Mouse (Mus musculus): ENCODE measurements at regions not wholly inside any gene's neighbourhood (a gene's known extent, or its start where the extent isn't known, plus 50 kb on each side); places are given as distances from the start of the nearest gene placed in this dataset.
A peak's percentile ranks its signal among the peaks of the same experiment; 100 is the strongest.

- no peaks in the 10 kb centered on the region for H3K4me1 ChIP-seq (ENCODE audit: control insufficient read depth, insufficient read depth, low read length)
- WGBS = 74% methylated on average over 7 of the region's 7 CpGs
- no peaks in the 10 kb centered on the region for H3K79me2 ChIP-seq (ENCODE audit: control insufficient read depth, insufficient read depth, low read length)
- no peak overlapping the region for H3K9ac ChIP-seq (ENCODE audit: low read depth, low read length)
- H3K36me3 ChIP-seq (ENCODE audit: control insufficient read depth, insufficient read depth, low read length) = no peaks in the 10 kb centered on the region
- H3K27me3 ChIP-seq (ENCODE audit: control insufficient read depth, insufficient read depth, low read length) = no peaks in the 10 kb centered on the region
- DNase-seq (ENCODE audit: extremely low read depth, low read depth, low spot score) = no peak
- TF ChIP-seq POLR2A (IDR thresholded peaks at IDR 0.05; ENCODE audit: extremely low read depth, insufficient read depth, low read length) (no peak), CTCF (IDR thresholded peaks at IDR 0.05; ENCODE audit: low read depth, low read length) (no peak)
- H3K27ac ChIP-seq (replicated peaks; ENCODE audit: insufficient read depth, low read depth, low read length) = no peak overlapping the region
- H3K4me3 ChIP-seq (ENCODE audit: insufficient read depth, low read depth, low read length) = no peak overlapping the region
These were observed 126.6 kb downstream of the Vegfa start for GRCm38 (mm10) chr17:45905596-45905995.

GRCm38 (mm10) chr17:45904251-45904650 is 127.9 kb downstream of the Vegfa start:
- no peak for DNase-seq (ENCODE audit: extremely low read depth, low read depth, low spot score)
- no peak overlapping the region for H3K9ac ChIP-seq (ENCODE audit: low read depth, low read length)
- H3K27ac ChIP-seq (replicated peaks; ENCODE audit: insufficient read depth, low read depth, low read length) = no peak overlapping the region
- 86% methylated on average over 4 of the region's 4 CpGs for WGBS
- H3K79me2 ChIP-seq (ENCODE audit: control insufficient read depth, insufficient read depth, low read length) = no peaks in the 10 kb centered on the region
- no peaks in the 10 kb centered on the region for H3K4me1 ChIP-seq (ENCODE audit: control insufficient read depth, insufficient read depth, low read length)
- no peaks in the 10 kb centered on the region for H3K36me3 ChIP-seq (ENCODE audit: control insufficient read depth, insufficient read depth, low read length)
- no peak overlapping the region for H3K4me3 ChIP-seq (ENCODE audit: insufficient read depth, low read depth, low read length)
- no peaks in the 10 kb centered on the region for H3K27me3 ChIP-seq (ENCODE audit: control insufficient read depth, insufficient read depth, low read length)
- TF ChIP-seq CTCF (IDR thresholded peaks at IDR 0.05; ENCODE audit: low read depth, low read length) = no peak
- TF ChIP-seq POLR2A (IDR thresholded peaks at IDR 0.05; ENCODE audit: extremely low read depth, insufficient read depth, low read length) = no peak

- DNase-seq (ENCODE audit: extremely low read depth, low read depth, low spot score) = no peak
- Histone ChIP-seq H3K79me2 (ENCODE audit: control insufficient read depth, insufficient read depth, low read length) (no peaks in the 10 kb centered on the region), H3K36me3 (ENCODE audit: control insufficient read depth, insufficient read depth, low read length) (no peaks in the 10 kb centered on the region), H3K4me1 (ENCODE audit: control insufficient read depth, insufficient read depth, low read length) (no peaks in the 10 kb centered on the region), H3K27me3 (ENCODE audit: control insufficient read depth, insufficient read depth, low read length) (no peaks in the 10 kb centered on the region), H3K4me3 (ENCODE audit: insufficient read depth, low read depth, low read length) (no peak overlapping the region), H3K9ac (ENCODE audit: low read depth, low read length) (no peak overlapping the region), H3K27ac (replicated peaks; ENCODE audit: insufficient read depth, low read depth, low read length) (no peak overlapping the region)
- TF ChIP-seq POLR2A (IDR thresholded peaks at IDR 0.05; ENCODE audit: extremely low read depth, insufficient read depth, low read length) (no peak), CTCF (IDR thresholded peaks at IDR 0.05; ENCODE audit: low read depth, low read length) (no peak)
- 85% methylated on average over 9 of the region's 9 CpGs for WGBS
These were observed 128.9 kb downstream of the Vegfa start for GRCm38 (mm10) chr17:45903294-45903693.

- 82% methylated on average over 7 of the region's 7 CpGs for WGBS
- Histone ChIP-seq H3K27ac (replicated peaks; ENCODE audit: insufficient read depth, low read depth, low read length) (no peak overlapping the region), H3K9ac (ENCODE audit: low read depth, low read length) (no peak overlapping the region), H3K4me1 (ENCODE audit: control insufficient read depth, insufficient read depth, low read length) (no peaks in the 10 kb centered on the region), H3K4me3 (ENCODE audit: insufficient read depth, low read depth, low read length) (no peak overlapping the region), H3K27me3 (ENCODE audit: control insufficient read depth, insufficient read depth, low read length) (no peaks in the 10 kb centered on the region), H3K79me2 (ENCODE audit: control insufficient read depth, insufficient read depth, low read length) (no peaks in the 10 kb centered on the region), H3K36me3 (ENCODE audit: control insufficient read depth, insufficient read depth, low read length) (no peaks in the 10 kb centered on the region)
- no peak for TF ChIP-seq CTCF (IDR thresholded peaks at IDR 0.05; ENCODE audit: low read depth, low read length)
- TF ChIP-seq POLR2A (IDR thresholded peaks at IDR 0.05; ENCODE audit: extremely low read depth, insufficient read depth, low read length) = no peak
- no peak for DNase-seq (ENCODE audit: extremely low read depth, low read depth, low spot score)
These were observed 129.5 kb downstream of the Vegfa start for GRCm38 (mm10) chr17:45902668-45903067.

- no peak overlapping the region for H3K27ac ChIP-seq (replicated peaks; ENCODE audit: insufficient read depth, low read depth, low read length)
- H3K36me3 ChIP-seq (ENCODE audit: control insufficient read depth, insufficient read depth, low read length) = no peaks in the 10 kb centered on the region
- no peak overlapping the region for H3K4me3 ChIP-seq (ENCODE audit: insufficient read depth, low read depth, low read length)
- WGBS = 74% methylated on average over 4 of the region's 4 CpGs
- TF ChIP-seq POLR2A (IDR thresholded peaks at IDR 0.05; ENCODE audit: extremely low read depth, insufficient read depth, low read length) (no peak), CTCF (IDR thresholded peaks at IDR 0.05; ENCODE audit: low read depth, low read length) (peak; percentile 55)
- H3K79me2 ChIP-seq (ENCODE audit: control insufficient read depth, insufficient read depth, low read length) = no peaks in the 10 kb centered on the region
- no peak overlapping the region for H3K9ac ChIP-seq (ENCODE audit: low read depth, low read length)
- no peak for DNase-seq (ENCODE audit: extremely low read depth, low read depth, low spot score)
- no peaks in the 10 kb centered on the region for H3K27me3 ChIP-seq (ENCODE audit: control insufficient read depth, insufficient read depth, low read length)
- H3K4me1 ChIP-seq (ENCODE audit: control insufficient read depth, insufficient read depth, low read length) = no peaks in the 10 kb centered on the region
These were observed 135.3 kb downstream of the Vegfa start for GRCm38 (mm10) chr17:45896922-45897302.

GRCm38 (mm10) chr17:45896142-45896921 is 135.8 kb downstream of the Vegfa start:
- DNase-seq (ENCODE audit: extremely low read depth, low read depth, low spot score) = no peak
- H3K79me2 ChIP-seq (ENCODE audit: control insufficient read depth, insufficient read depth, low read length) = no peaks in the 10 kb centered on the region
- no peak overlapping the region for H3K4me3 ChIP-seq (ENCODE audit: insufficient read depth, low read depth, low read length)
- no peak overlapping the region for H3K9ac ChIP-seq (ENCODE audit: low read depth, low read length)
- no peak for TF ChIP-seq CTCF (IDR thresholded peaks at IDR 0.05; ENCODE audit: low read depth, low read length)
- H3K36me3 ChIP-seq (ENCODE audit: control insufficient read depth, insufficient read depth, low read length) = no peaks in the 10 kb centered on the region
- H3K4me1 ChIP-seq (ENCODE audit: control insufficient read depth, insufficient read depth, low read length) = no peaks in the 10 kb centered on the region
- H3K27me3 ChIP-seq (ENCODE audit: control insufficient read depth, insufficient read depth, low read length) = no peaks in the 10 kb centered on the region
- 91% methylated on average over 12 of the region's 12 CpGs for WGBS
- H3K27ac ChIP-seq (replicated peaks; ENCODE audit: insufficient read depth, low read depth, low read length) = no peak overlapping the region

All from liver, adult 2 months (tissue).